ENCODE assay signal across 10 mouse cellular contexts in the genomic region with DNA sequence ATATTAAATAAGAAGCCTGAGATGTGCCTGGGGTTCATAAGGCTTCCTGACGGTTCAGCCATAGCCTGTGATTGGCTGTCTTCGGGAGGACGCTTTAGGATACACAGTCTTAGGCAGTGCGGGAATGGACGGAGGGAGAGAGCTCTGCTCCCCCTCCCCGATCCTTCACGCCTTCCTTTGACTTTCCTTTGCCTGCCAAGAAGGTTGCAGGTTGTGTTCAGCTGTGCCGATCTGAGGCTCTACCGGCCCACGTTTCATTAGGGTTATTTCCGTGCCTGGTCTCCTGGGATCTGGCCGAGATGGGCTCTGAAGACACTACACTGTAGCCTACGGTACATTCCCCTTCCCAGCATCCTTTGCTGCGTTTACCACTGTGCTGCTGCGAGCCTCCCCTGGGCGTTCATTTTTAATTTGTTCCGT. TPM values are rescaled to one million over a fixed set of nuclear protein-coding genes. Genes with fewer than 3 reads are reported as not detected.
DNase-seq lines count a peak whose midpoint lies in the region; ATAC-seq and TF ChIP-seq lines count a peak whose summit lies in the region.
"Had no signal": no experiment of that assay in that cellular context is flagged by ENCODE, and none has a peak within 500 bp of the region (broad histone marks: within the 10 kb centered on the region; RNA-seq: fewer than 3 reads in every experiment).

No protein-coding gene starts in this region.

- 73% methylated on average over 17 of the region's 17 CpGs for WGBS in kidney, embryonic 16.5 days

- H3K4me2 ChIP-seq in kidney, embryonic 16.5 days (replicated peaks; ENCODE audit: low read depth, low read length) = no peak overlapping the region
- H3K4me2 ChIP-seq: heart, embryonic 15.5 days had no signal

- no peak; the same call in 1 of the 2 replicates for ATAC-seq in kidney, embryonic 16.5 days (ENCODE audit: low FRiP score, low TSS enrichment)
- peak; percentile 20; the same call in 1 of the 2 replicates for ATAC-seq in megakaryocyte, adult 5-6 weeks (ENCODE audit: poor library complexity, severe bottlenecking)

- peak; percentile 38 for DNase-seq in kidney, adult 11 months
- DNase-seq in ES-E14 (ENCODE audit: low read depth, low spot score) = peak; percentile 21
- DNase-seq in heart, postnatal 25 days (ENCODE audit: low spot score) = peak; percentile 49
- DNase-seq in Muller cell, postnatal 12 days (ENCODE audit: inconsistent ontology term) = no peak
- no peak for DNase-seq in left cerebral cortex, adult 11 months (ENCODE audit: low spot score)
- DNase-seq in left cerebral cortex, adult 8-10 months (ENCODE audit: low spot score in 2 of 2) = no peak

- no peaks in the 10 kb centered on the region for H3K9me3 ChIP-seq in kidney, embryonic 16.5 days (ENCODE audit: low read length)
- no peaks in the 10 kb centered on the region for H3K9me3 ChIP-seq in ES-E14 (ENCODE audit: control insufficient read depth, insufficient read depth, low read depth, low read length)
- H3K9me3 ChIP-seq: heart, embryonic 15.5 days had no signal

- H3K9ac ChIP-seq in kidney, embryonic 16.5 days (replicated peaks; ENCODE audit: low read length) = no peak overlapping the region
- H3K9ac ChIP-seq in ES-E14 (ENCODE audit: insufficient read depth, low read depth, low read length, poor library complexity, severe bottlenecking) = peak overlapping the region; percentile 65
- H3K9ac ChIP-seq: heart, embryonic 15.5 days had no signal

- H3K27ac ChIP-seq in kidney, embryonic 16.5 days (ENCODE audit: low read length) = no peak overlapping the region
- H3K27ac ChIP-seq in ES-E14 (ENCODE audit: insufficient read depth, low read depth, low read length, poor library complexity, severe bottlenecking) = no peak overlapping the region
- H3K27ac ChIP-seq: heart, embryonic 15.5 days had no signal

- H3K4me1 ChIP-seq in kidney, embryonic 16.5 days (ENCODE audit: insufficient read depth, low read length) = peaks cover 6% of the 10 kb centered on the region; the same call in 1 of the 2 replicates
- no peaks in the 10 kb centered on the region; a peak in 1 of 4 replicates for H3K4me1 ChIP-seq in ES-E14 (ENCODE audit: control insufficient read depth in 2 of 2, insufficient read depth in 2 of 2, low read length in 2 of 2, poor library complexity in 1 of 2)

- intact Hi-C loops in heart, postnatal 25 days (cut with DNase I) = no loop called here

- in situ Hi-C loops in ES-E14 (cut with MboI; ENCODE audit: low sequenced_read_pairs in 2 of 2, unreplicated experiment in 2 of 2) = no loop called here

- H3K27me3 ChIP-seq in kidney, embryonic 16.5 days (ENCODE audit: insufficient read depth, low read length) = no peaks in the 10 kb centered on the region
- H3K27me3 ChIP-seq: heart, embryonic 15.5 days had no signal

- no peak overlapping the region for H3K4me3 ChIP-seq in kidney, embryonic 16.5 days (ENCODE audit: low read length)
- H3K4me3 ChIP-seq in ES-E14 (ENCODE audit: insufficient read depth in 1 of 2, low read depth in 1 of 2, low read length in 2 of 2, poor library complexity in 1 of 2, severe bottlenecking in 1 of 2) = peak overlapping the region; percentile 48 to 67
- H3K4me3 ChIP-seq: heart, embryonic 15.5 days; myocyte had no signal

- no peaks in the 10 kb centered on the region for H3K36me3 ChIP-seq in kidney, embryonic 16.5 days (ENCODE audit: insufficient read depth, low read length)
- no peaks in the 10 kb centered on the region for H3K36me3 ChIP-seq in ES-E14 (ENCODE audit: control insufficient read depth, insufficient read depth, low read length, poor library complexity, severe bottlenecking)
- H3K36me3 ChIP-seq: heart, embryonic 15.5 days had no signal

TF ChIP-seq in ES-E14, 5 proteins besides CTCF, POLR2A, EP300 and RAD21:
- no peak for TF ChIP-seq CHD2 (IDR thresholded peaks at IDR 0.05; ENCODE audit: low read depth, low read length)
- no peak for TF ChIP-seq ZC3H11A (IDR thresholded peaks at IDR 0.05; ENCODE audit: borderline replicate concordance, low read depth, low read length)
- TF ChIP-seq HCFC1 (IDR thresholded peaks at IDR 0.05; ENCODE audit: borderline replicate concordance, insufficient read depth, low read length) = no peak
- TF ChIP-seq MAFK (IDR thresholded peaks at IDR 0.05; ENCODE audit: insufficient read depth, low read depth, low read length) = no peak
- TF ChIP-seq ZNF384 (IDR thresholded peaks at IDR 0.05; ENCODE audit: low read depth, low read length) = no peak
TF ChIP-seq in ES-E14: peak in this region for 0.

RNA-seq across cellular contexts. Expression of gene St3gal2, which starts 30.4 kb away (rescaled TPM):
- 25.1 and 27.6 TPM in 2 replicates for polyA plus RNA-seq in kidney, embryonic 16.5 days (2015; fragmentation: Nextera tagmentation; extraction: Ambion mirVana)
- 7.5 and 12.4 TPM in 2 replicates for total RNA-seq in ES-E14 (2012; rRNA removed)
- total RNA-seq in heart, postnatal 25 days (2021) = 10 to 100 TPM; 22.9 to 29.4 TPM
- total RNA-seq in megakaryocyte, adult 5-6 weeks (2015) = 23.1 and 25.0 TPM in 2 replicates
- total RNA-seq in megakaryocyte, adult 5-6 weeks (2017) = 15.2 and 17.0 TPM in 2 replicates
- total RNA-seq in left cerebral cortex, adult 8-10 months (2022) = 10 to 100 TPM; 87.8 to 95.6 (median 94.6) TPM

RNA-seq across cellular contexts. Expression of gene Ddx19a, which starts 47.5 kb away (rescaled TPM):
- polyA plus RNA-seq in kidney, embryonic 16.5 days (2015; fragmentation: Nextera tagmentation; extraction: Ambion mirVana) = 15.0 and 15.1 TPM in 2 replicates
- total RNA-seq in ES-E14 (2012; rRNA removed) = 32.6 and 35.5 TPM in 2 replicates
- 10 to 100 TPM; 33.2 to 33.3 TPM for total RNA-seq in heart, postnatal 25 days (2021)
- 41.4 and 44.5 TPM in 2 replicates for total RNA-seq in megakaryocyte, adult 5-6 weeks (2015)
- total RNA-seq in megakaryocyte, adult 5-6 weeks (2017) = 22.4 and 32.5 TPM in 2 replicates
- 10 to 100 TPM; 24.6 to 27.5 (median 26.4) TPM for total RNA-seq in left cerebral cortex, adult 8-10 months (2022)

RNA-seq across cellular contexts. Expression of gene Fuk, which starts 47.8 kb away (rescaled TPM):
- 14.8 and 16.6 TPM in 2 replicates for polyA plus RNA-seq in kidney, embryonic 16.5 days (2015; fragmentation: Nextera tagmentation; extraction: Ambion mirVana)
- total RNA-seq in ES-E14 (2012; rRNA removed) = 17.8 and 23.3 TPM in 2 replicates
- 1 to 10 TPM; 4.6 to 5.4 TPM for total RNA-seq in heart, postnatal 25 days (2021)
- 1.5 and 3.4 TPM in 2 replicates for total RNA-seq in megakaryocyte, adult 5-6 weeks (2015)
- 3.7 TPM in 2 replicates for total RNA-seq in megakaryocyte, adult 5-6 weeks (2017)
- 10 to 100 TPM; 16.7 to 20.2 (median 19.4) TPM for total RNA-seq in left cerebral cortex, adult 8-10 months (2022)

Comparison
In these comparisons a context has a peak if more than half of its experiments do, and no peak if none do; other contexts are left out.
1. DNase-seq: peak in kidney, adult 11 months (single experiment), ES-E14 (single experiment) and heart, postnatal 25 days (single experiment); none in Muller cell, postnatal 12 days (single experiment), left cerebral cortex, adult 11 months (single experiment) and left cerebral cortex, adult 8-10 months (0 of 2).